Mouse (Mus musculus): ENCODE measurements at regions not wholly inside any gene's neighbourhood (a gene's known extent, or its start where the extent isn't known, plus 50 kb on each side); places are given as distances from the start of the nearest gene placed in this dataset.

GRCm38 (mm10) chr3:14381421-14381992, 99.0 kb upstream of the Slc7a12 start:
- peak; percentile 18 for DNase-seq

GRCm38 (mm10) chr3:14390656-14391055, 89.8 kb upstream of the Slc7a12 start:
- DNase-seq, result no peak

- DNase-seq, result no peak
Measured at GRCm38 (mm10) chr3:14398676-14399075, 81.8 kb upstream of the Slc7a12 start.

- no peak for DNase-seq
Measured at GRCm38 (mm10) chr3:14408435-14409125, 71.9 kb upstream of the Slc7a12 start.

Measured in thymus, postnatal 14 days (tissue).